Mouse (Mus musculus) CH12.LX (cell line): Measurements from ENCODE around the gene Ppp1r18. TPM values are rescaled to one million over a fixed set of nuclear protein-coding genes. Genes with fewer than 3 reads are reported as not detected.

ENCODE experiments used
- DNase-seq: peaks from one replicate; pipeline ENCODE4 v3.0.0-alpha.2; 2013; ENCODE audit errors: extremely low read depth
- H3K27ac ChIP-seq: 2 replicates; pipeline ENCODE4 v1.5.1; 2012; ENCODE audit warnings: low read depth, mild to moderate bottlenecking, control low read depth, moderate library complexity; ENCODE audit not compliant: insufficient read depth
- H3K27me3 ChIP-seq: replicated peaks from 2 replicates; pipeline ENCODE3; 2012; ENCODE audit warnings: inconsistent platforms
- H3K36me3 ChIP-seq, 2 experiments: replicated peaks in 1 of 2; 2 replicates each; pipeline versions ENCODE3 to v1.6.1; 2012; ENCODE audit warnings: inconsistent platforms in 1 of 2, low read length in 1 of 2, mild to moderate bottlenecking in 1 of 2, mixed read lengths in 1 of 2, moderate library complexity in 1 of 2; ENCODE audit not compliant: control insufficient read depth in 1 of 2, insufficient read depth in 1 of 2
- H3K4me1 ChIP-seq, 2 experiments: 2 replicates each; pipeline ENCODE4 v1.6.1; 2012; ENCODE audit warnings: inconsistent platforms in 1 of 2, moderate library complexity in 1 of 2; ENCODE audit not compliant: insufficient read depth in 2 of 2, control insufficient read depth in 1 of 2
- H3K4me2 ChIP-seq: 2 replicates; pipeline ENCODE4 v1.6.1; 2012; ENCODE audit warnings: low read depth, mild to moderate bottlenecking, control low read depth; ENCODE audit not compliant: poor library complexity, insufficient read depth, severe bottlenecking
- H3K4me3 ChIP-seq, 3 experiments: fragments of 150-350 bp in 1 of 3; sonication (generic) in 1 of 3; replicated peaks in 1 of 3; 2 replicates each; pipeline versions ENCODE3 to v1.5.1; 2011 to 2012; ENCODE audit warnings: low read depth in 2 of 3, low read length in 2 of 3, mild to moderate bottlenecking in 2 of 3, moderate library complexity in 2 of 3, control low read depth in 1 of 3, improper control_type of control experiment in 1 of 3, inconsistent platforms in 1 of 3, mixed read lengths in 1 of 3; ENCODE audit not compliant: poor library complexity in 1 of 3
- H3K79me2 ChIP-seq: replicated peaks from 2 replicates; pipeline ENCODE4 v1.6.1; 2012; ENCODE audit warnings: mild to moderate bottlenecking, moderate library complexity; ENCODE audit not compliant: control insufficient read depth, poor library complexity, insufficient read depth, severe bottlenecking; ENCODE audit errors: extremely low read depth
- H3K9ac ChIP-seq: 2 replicates; pipeline ENCODE4 v1.6.1; 2012; ENCODE audit warnings: low read depth, mild to moderate bottlenecking, control low read depth, moderate library complexity; ENCODE audit not compliant: insufficient read depth
- H3K9me3 ChIP-seq: replicated peaks from 2 replicates; pipeline ENCODE3; 2012; ENCODE audit warnings: low read length, inconsistent platforms, mixed read lengths
- BHLHE40 ChIP-seq: IDR thresholded peaks from 2 replicates; pipeline ENCODE4 v1.6.1; 2011; ENCODE audit warnings: mild to moderate bottlenecking, low read depth, low read length, improper control_type of control experiment
- CHD1 ChIP-seq: IDR thresholded peaks from 2 replicates; pipeline ENCODE4 v1.6.1; 2012; ENCODE audit warnings: low read depth, low read length, improper control_type of control experiment, inconsistent platforms
- CTCF ChIP-seq, 2 experiments: IDR thresholded peaks in 1 of 2; conservative IDR thresholded peaks in 1 of 2; 2 replicates each; pipeline ENCODE4 v1.5.1; 2011 to 2012; ENCODE audit warnings: low read depth in 2 of 2, low read length in 2 of 2, improper control_type of control experiment in 1 of 2, inconsistent platforms in 1 of 2, mild to moderate bottlenecking in 1 of 2, moderate library complexity in 1 of 2
- E2F4 ChIP-seq: IDR thresholded peaks from 2 replicates; pipeline ENCODE4 v1.6.1; 2011; ENCODE audit warnings: low read depth, low read length, improper control_type of control experiment; ENCODE audit not compliant: insufficient replicate concordance
- EP300 ChIP-seq: IDR thresholded peaks from 2 replicates; pipeline ENCODE4 v1.6.1; 2011; ENCODE audit warnings: low read length, improper control_type of control experiment
- ETS1 ChIP-seq: conservative IDR thresholded peaks from 2 replicates; pipeline ENCODE4 v1.6.1; 2012; ENCODE audit warnings: low read depth, mild to moderate bottlenecking, inconsistent platforms, low read length, improper control_type of control experiment, moderate library complexity
- GABPA ChIP-seq: IDR thresholded peaks from 2 replicates; pipeline ENCODE4 v1.6.1; 2012; ENCODE audit warnings: low read depth, low read length, improper control_type of control experiment, inconsistent platforms; ENCODE audit not compliant: insufficient replicate concordance
- JUN ChIP-seq: IDR thresholded peaks from 2 replicates; pipeline ENCODE4 v1.6.1; 2011; ENCODE audit warnings: low read depth, mild to moderate bottlenecking, low read length, improper control_type of control experiment, moderate library complexity; ENCODE audit not compliant: insufficient read depth
- JUND ChIP-seq: conservative IDR thresholded peaks from 2 replicates; pipeline ENCODE4 v1.6.1; 2011; ENCODE audit warnings: low read depth, low read length, improper control_type of control experiment
- KAT2A ChIP-seq: IDR thresholded peaks from 2 replicates; pipeline ENCODE4 v1.6.1; 2012; ENCODE audit warnings: low read length, improper control_type of control experiment, inconsistent platforms; ENCODE audit not compliant: insufficient replicate concordance
- MAFK ChIP-seq: IDR thresholded peaks from 2 replicates; pipeline ENCODE4 v1.6.1; 2011; ENCODE audit warnings: low read length, improper control_type of control experiment; ENCODE audit not compliant: insufficient replicate concordance
- MAX ChIP-seq: IDR thresholded peaks from 2 replicates; pipeline ENCODE4 v1.6.1; 2011; ENCODE audit warnings: low read length, improper control_type of control experiment
- MAZ ChIP-seq: IDR thresholded peaks from 2 replicates; pipeline ENCODE4 v1.6.1; 2012; ENCODE audit warnings: low read depth, mild to moderate bottlenecking, inconsistent platforms, low read length, improper control_type of control experiment, moderate library complexity
- MXI1 ChIP-seq: IDR thresholded peaks from 2 replicates; pipeline ENCODE4 v1.6.1; 2011; ENCODE audit warnings: mild to moderate bottlenecking, low read depth, low read length, improper control_type of control experiment
- MYC ChIP-seq: IDR thresholded peaks from 2 replicates; pipeline ENCODE4 v1.6.1; 2011; ENCODE audit warnings: low read depth, mild to moderate bottlenecking, improper control_type of control experiment, low read length
- NRF1 ChIP-seq: IDR thresholded peaks from 2 replicates; pipeline ENCODE4 v1.6.1; 2014; ENCODE audit warnings: low read depth, mild to moderate bottlenecking, inconsistent platforms, low read length, improper control_type of control experiment, moderate library complexity
- PAX5 ChIP-seq: IDR thresholded peaks from 2 replicates; pipeline ENCODE4 v1.6.1; 2012; ENCODE audit warnings: low read length, inconsistent platforms, mixed read lengths
- POLR2AphosphoS2 ChIP-seq: IDR thresholded peaks from 2 replicates; pipeline ENCODE4 v1.6.1; 2011; ENCODE audit warnings: low read depth, low read length, improper control_type of control experiment
- RAD21 ChIP-seq: IDR thresholded peaks from 2 replicates; pipeline ENCODE4 v1.6.1; 2011; ENCODE audit warnings: low read depth, mild to moderate bottlenecking, low read length, improper control_type of control experiment, moderate library complexity
- SIN3A ChIP-seq: IDR thresholded peaks from 2 replicates; pipeline ENCODE4 v1.6.1; 2012; ENCODE audit warnings: low read length, improper control_type of control experiment, inconsistent platforms
- SMC3 ChIP-seq: IDR thresholded peaks from 2 replicates; pipeline ENCODE4 v1.6.1; 2011; ENCODE audit warnings: low read depth, low read length, improper control_type of control experiment
- TBP ChIP-seq: conservative IDR thresholded peaks from 2 replicates; pipeline ENCODE4 v1.6.1; 2011; ENCODE audit warnings: low read depth, low read length, improper control_type of control experiment
- TCF12 ChIP-seq: IDR thresholded peaks from 2 replicates; pipeline ENCODE4 v1.6.1; 2014; ENCODE audit warnings: low read depth, mild to moderate bottlenecking, inconsistent platforms, low read length, improper control_type of control experiment
- USF1 ChIP-seq: IDR thresholded peaks from 2 replicates; pipeline ENCODE4 v1.6.1; 2014; ENCODE audit warnings: low read depth, mild to moderate bottlenecking, inconsistent platforms, low read length, improper control_type of control experiment
- USF2 ChIP-seq: conservative IDR thresholded peaks from 2 replicates; pipeline ENCODE4 v1.6.1; 2011; ENCODE audit warnings: low read depth, low read length, improper control_type of control experiment
- ZC3H11A ChIP-seq: IDR thresholded peaks from 2 replicates; pipeline ENCODE4 v1.6.1; 2012; ENCODE audit warnings: low read depth, mild to moderate bottlenecking, inconsistent platforms, low read length, improper control_type of control experiment
- ZKSCAN1 ChIP-seq: IDR thresholded peaks from 2 replicates; pipeline ENCODE4 v1.6.1; 2012; ENCODE audit warnings: low read depth, inconsistent platforms, low read length, improper control_type of control experiment, borderline replicate concordance
- ZMIZ1 ChIP-seq: IDR thresholded peaks from 2 replicates; pipeline ENCODE4 v1.6.1; 2012; ENCODE audit warnings: low read depth, mild to moderate bottlenecking, inconsistent platforms, low read length, improper control_type of control experiment
- ZNF384 ChIP-seq: IDR thresholded peaks from 2 replicates; pipeline ENCODE4 v1.6.1; 2012; ENCODE audit warnings: low read depth, low read length, improper control_type of control experiment, inconsistent platforms
- dilution Hi-C: fragments of 300-500 bp; cut with MboI; formaldehyde crosslinking; loops from 2 replicates; pipeline ENCODE4 v1.14.3; 2020; ENCODE audit warnings: low sequenced_read_pairs; ENCODE audit not compliant: extremely low pct_unique_long_range_greater_than_20kb, extremely low pct_ligation_motif_present
- in situ Hi-C: fragments of 300-500 bp; cut with MboI; formaldehyde crosslinking; loops from 3 replicates; pipeline ENCODE4 v1.14.3; 2019; ENCODE audit warnings: low sequenced_read_pairs, low pct_ligation_motif_present, low pct_unique_long_range_greater_than_20kb, mixed read lengths
- polyA plus RNA-seq: library from polyadenylated mRNA; unstranded; fragments of >175 nt; gene quantifications from 2 replicates; pipeline ENCODE4 v1.2.1, GENCODE M21; 2012; ENCODE audit warnings: low read depth; ENCODE audit not compliant: insufficient read length
- total RNA-seq, 2 experiments: library from RNA; depleted of rRNA; stranded (reverse); fragments of 300-350 nt in 1 of 2; fragments of >200 nt in 1 of 2; gene quantifications; 2 replicates each; pipeline ENCODE4 v1.2.3; 2012 to 2014

Ppp1r18 gene
- total and polyA plus RNA-seq, 3 experiments = 8.5 to 50.1 (median 21.4) TPM

- DNase-seq = no peak
- Histone ChIP-seq H3K27me3 (no peaks in the 10 kb centered on the region), H3K79me2 (peaks cover 28% of the 10 kb centered on the region), H3K4me2 (no peak overlapping the region), H3K9ac (no peak overlapping the region), H3K9me3 (peaks cover 4% of the 10 kb centered on the region), H3K4me1 (peaks cover 0 to 27% of the 10 kb centered on the region in 2 experiments; a peak in 2 of 4 replicates), H3K27ac (no peak overlapping the region), H3K36me3 (peaks cover 19 to 49% of the 10 kb centered on the region in 2 experiments)
- dilution Hi-C loops = no loop called here
- in situ Hi-C loops = loop anchor here (5.0 kb wide), 1 partner anchor 37 kb away; the partner anchor contains the start of gene Tubb5
- TF ChIP-seq KAT2A (no peak), ZC3H11A (no peak), ZNF384 (no peak), USF2 (no peak), MXI1 (no peak), MAX (no peak), PAX5 (no peak), TBP (no peak), MAZ (no peak), JUN (no peak), ETS1 (no peak)
- TF ChIP-seq, all 38 proteins: peak for 0
- H3K4me3 ChIP-seq = no peak overlapping the region
Measured at GRCm38 (mm10) chr17:35874721-35875120, 9.3 kb downstream of the Ppp1r18 start.

- H3K4me1 ChIP-seq = peaks cover 5 to 16% of the 10 kb centered on the region in 2 experiments
- H3K27ac ChIP-seq = peak within 1 kb of the TSS; percentile 61
- H3K36me3 ChIP-seq = peaks cover 42 to 59% of the 10 kb centered on the region in 2 experiments
- H3K4me3 ChIP-seq = peak within 1 kb of the TSS; percentile 86 to 100 (median 98)
- dilution Hi-C loops (no loop called here), in situ Hi-C loops (no loop called here)
- peak within 1 kb of the TSS; percentile 94 for H3K9ac ChIP-seq
- no peaks in the 10 kb centered on the region for H3K27me3 ChIP-seq
- H3K79me2 ChIP-seq = peaks cover 20% of the 10 kb centered on the region
- DNase-seq = peak; percentile 97
- no peaks in the 10 kb centered on the region for H3K9me3 ChIP-seq
- H3K4me2 ChIP-seq = peak within 1 kb of the TSS; percentile 83
- peak; percentile 83 for TF ChIP-seq MAX
- no peak for TF ChIP-seq USF2
- no peak; the same call in 1 of the 2 replicates for TF ChIP-seq JUND
- peak; percentile 74 for TF ChIP-seq MYC
- no peak; the same call in 1 of the 2 replicates for TF ChIP-seq ZKSCAN1
- TF ChIP-seq SIN3A = peak; percentile 97
- peak; percentile 69 for TF ChIP-seq NRF1
- TF ChIP-seq EP300 = no peak; the same call in 1 of the 2 replicates
- no peak; the same call in 1 of the 2 replicates for TF ChIP-seq ZNF384
- peak; percentile 76 for TF ChIP-seq TCF12
- TF ChIP-seq MXI1 = peak; percentile 85
- peak; percentile 58 for TF ChIP-seq RAD21
- peak; percentile 23; the same call in 1 of the 2 replicates for TF ChIP-seq CHD1
- peak; percentile 32 to 87; a peak in 3 of 4 replicates for TF ChIP-seq CTCF (conservative IDR thresholded peaks at IDR 0.05 in 1 of 2, IDR thresholded peaks at IDR 0.05 in 1 of 2; ENCODE audit: low read depth in 2 of 2, low read length in 2 of 2)
- peak; percentile 61; the same call in 1 of the 2 replicates for TF ChIP-seq BHLHE40
- no peak for TF ChIP-seq E2F4
- TF ChIP-seq ZMIZ1 = peak; percentile 80
- no peak for TF ChIP-seq MAFK
- no peak for TF ChIP-seq USF1
- TF ChIP-seq GABPA = no peak; the same call in 1 of the 2 replicates
- TF ChIP-seq TBP = 0 out of 2 replicates have a peak, but pooled peaks have one; percentile 24
- 0 out of 2 replicates have a peak, but pooled peaks have one; percentile 38 for TF ChIP-seq POLR2AphosphoS2
- TF ChIP-seq SMC3 = peak; percentile 62
- TF ChIP-seq MAZ = no peak; the same call in 1 of the 2 replicates
Measured at GRCm38 (mm10) chr17:35879245-35880057, 14.1 kb downstream of the Ppp1r18 start, which contains the start of gene Dhx16. Gene Dhx16 (plus strand): TSS chr17:35879819.
